ENCODE assay signal across 8 mouse cellular contexts in genomic region chr3:87972203-87972664, GRCm38 (mm10). TPM values are rescaled to one million over a fixed set of nuclear protein-coding genes. Genes with fewer than 3 reads are reported as not detected.
DNase-seq lines count a peak whose midpoint lies in the region; TF ChIP-seq lines count a peak whose summit lies in the region.
"Had no signal": no experiment of that assay in that cellular context is flagged by ENCODE, and none has a peak within 500 bp of the region (broad histone marks: within the 10 kb centered on the region; RNA-seq: fewer than 3 reads in every experiment).

No protein-coding gene starts in this region.

- H3K36me3 ChIP-seq in E14TG2a.4 (ENCODE audit: insufficient read depth, low read length): peaks cover 3% of the 10 kb centered on the region; the same call in 1 of the 2 replicates
- H3K36me3 ChIP-seq in hindbrain, embryonic 10.5 days: peaks cover 41% of the 10 kb centered on the region
- H3K36me3 ChIP-seq in midbrain, embryonic 10.5 days: peaks cover 43% of the 10 kb centered on the region

- H3K4me1 ChIP-seq in E14TG2a.4 (replicated peaks; ENCODE audit: low read depth, low read length): peaks cover 54% of the 10 kb centered on the region
- H3K4me1 ChIP-seq in bone marrow macrophage, adult 2 months (ENCODE audit: control insufficient read depth, insufficient read depth, low read length): no peaks in the 10 kb centered on the region
- peaks cover 66% of the 10 kb centered on the region for H3K4me1 ChIP-seq in hindbrain, embryonic 10.5 days (replicated peaks)
- peaks cover 67% of the 10 kb centered on the region for H3K4me1 ChIP-seq in midbrain, embryonic 10.5 days

- peak; percentile 72 for DNase-seq in hindbrain, embryonic 10.5 days (ENCODE audit: low spot score)
- peak; percentile 62 for DNase-seq in midbrain, embryonic 10.5 days (ENCODE audit: low spot score)
- DNase-seq in Muller cell, postnatal 12 days (ENCODE audit: inconsistent ontology term): no peak
- DNase-seq in urinary bladder, adult 2 months (ENCODE audit: low spot score): no peak
- no peak for DNase-seq in left cerebral cortex, postnatal 4 days

- H3K27me3 ChIP-seq in E14TG2a.4 (ENCODE audit: insufficient read depth, low read length): peaks cover 87% of the 10 kb centered on the region
- H3K27me3 ChIP-seq in hindbrain, embryonic 10.5 days (ENCODE audit: insufficient read depth, poor library complexity, severe bottlenecking): peaks cover 5% of the 10 kb centered on the region; the same call in 1 of the 2 replicates
- H3K27me3 ChIP-seq in midbrain, embryonic 10.5 days (ENCODE audit: low read depth, poor library complexity, severe bottlenecking): peaks cover 8% of the 10 kb centered on the region; the same call in 1 of the 2 replicates

- WGBS in hindbrain, embryonic 10.5 days: 5% methylated on average over 8 of the region's 8 CpGs
- WGBS in midbrain, embryonic 10.5 days: 7% methylated on average over 8 of the region's 8 CpGs

- H3K4me3 ChIP-seq in E14TG2a.4 (replicated peaks; ENCODE audit: low read length): peak overlapping the region; percentile 79
- H3K4me3 ChIP-seq in bone marrow macrophage, adult 2 months (ENCODE audit: insufficient read depth, low read length): 0 out of 2 replicates have a peak overlapping the region, but pooled peaks have one; percentile 41
- H3K4me3 ChIP-seq in hindbrain, embryonic 10.5 days: peak overlapping the region; percentile 87
- H3K4me3 ChIP-seq in midbrain, embryonic 10.5 days: peak overlapping the region; percentile 97

- H3K27ac ChIP-seq in bone marrow macrophage, adult 2 months (ENCODE audit: insufficient read depth, low read depth, low read length): no peak overlapping the region
- H3K27ac ChIP-seq in hindbrain, embryonic 10.5 days: peak overlapping the region; percentile 95
- peak overlapping the region; percentile 98 for H3K27ac ChIP-seq in midbrain, embryonic 10.5 days (replicated peaks)

- TF ChIP-seq POLR2A in bone marrow macrophage, adult 2 months (IDR thresholded peaks at IDR 0.05; ENCODE audit: borderline replicate concordance, low read depth, low read length): no peak

- no peak for TF ChIP-seq CTCF in E14TG2a.4 (conservative IDR thresholded peaks at IDR 0.05; ENCODE audit: low read length)
- TF ChIP-seq CTCF in bone marrow macrophage, adult 2 months (IDR thresholded peaks at IDR 0.05; ENCODE audit: low read depth, low read length): no peak

- peaks cover 7% of the 10 kb centered on the region; the same call in 1 of the 2 replicates for H3K9me3 ChIP-seq in E14TG2a.4 (ENCODE audit: low read length)
- no peaks in the 10 kb centered on the region for H3K9me3 ChIP-seq in hindbrain, embryonic 10.5 days
- no peaks in the 10 kb centered on the region for H3K9me3 ChIP-seq in midbrain, embryonic 10.5 days (replicated peaks)

- intact Hi-C loops in left cerebral cortex, postnatal 4 days (cut with DNase I): loop anchor here (5.0 kb wide), 1 partner anchor 110 kb away; the partner anchor contains the start of gene Iqgap3

RNA-seq across cellular contexts. Expression of gene Nes, which starts 1.4 kb away (rescaled TPM):
- 1.4 and 1.7 TPM in 2 replicates for polyA plus RNA-seq in bone marrow macrophage, adult 2 months (2012; ENCODE audit: insufficient read depth, insufficient read length, missing spikeins)
- polyA plus RNA-seq in hindbrain, embryonic 10.5 days (2016; fragmentation: Nextera tagmentation; extraction: Ambion mirVana): 109 and 143 TPM in 2 replicates
- 125 and 158 TPM in 2 replicates for polyA plus RNA-seq in midbrain, embryonic 10.5 days (2016; fragmentation: Nextera tagmentation; extraction: Ambion mirVana)
- 3.7 and 5.3 TPM in 2 replicates for polyA plus RNA-seq in urinary bladder, adult 2 months (2012; rRNA removed)
- 10 to 100 TPM; 25.8 to 25.9 TPM for total RNA-seq in left cerebral cortex, postnatal 4 days (2021)

RNA-seq across cellular contexts. Expression of gene Crabp2, which starts 23.8 kb away (rescaled TPM):
- not detected in 2 replicates for polyA plus RNA-seq in bone marrow macrophage, adult 2 months (2012; ENCODE audit: insufficient read depth, insufficient read length, missing spikeins)
- polyA plus RNA-seq in hindbrain, embryonic 10.5 days (2016; fragmentation: Nextera tagmentation; extraction: Ambion mirVana): 956 and 1,072 TPM in 2 replicates
- polyA plus RNA-seq in midbrain, embryonic 10.5 days (2016; fragmentation: Nextera tagmentation; extraction: Ambion mirVana): 562 and 684 TPM in 2 replicates
- polyA plus RNA-seq in urinary bladder, adult 2 months (2012; rRNA removed): 0.91 and 1.4 TPM in 2 replicates
- total RNA-seq in left cerebral cortex, postnatal 4 days (2021): 1 to 10 TPM; 6.9 to 8.2 TPM
- total RNA-seq: neutrophil, adult 5-6 weeks had no signal

RNA-seq across cellular contexts. Expression of gene Bcan, which starts 27.8 kb away (rescaled TPM):
- polyA plus RNA-seq in bone marrow macrophage, adult 2 months (2012; ENCODE audit: insufficient read depth, insufficient read length, missing spikeins): not detected in 2 replicates
- polyA plus RNA-seq in hindbrain, embryonic 10.5 days (2016; fragmentation: Nextera tagmentation; extraction: Ambion mirVana): 0.91 and 0.95 TPM in 2 replicates
- 0.41 and 0.86 TPM in 2 replicates for polyA plus RNA-seq in midbrain, embryonic 10.5 days (2016; fragmentation: Nextera tagmentation; extraction: Ambion mirVana)
- 0.15 and 0.28 TPM in 2 replicates for polyA plus RNA-seq in urinary bladder, adult 2 months (2012; rRNA removed)
- 100 to 1,000 TPM; 183 to 192 TPM for total RNA-seq in left cerebral cortex, postnatal 4 days (2021)
- total RNA-seq: neutrophil, adult 5-6 weeks had no signal

RNA-seq across cellular contexts. Expression of gene Rrnad1, which starts 41.7 kb away (rescaled TPM):
- polyA plus RNA-seq in bone marrow macrophage, adult 2 months (2012; ENCODE audit: insufficient read depth, insufficient read length, missing spikeins): 17.8 and 23.3 TPM in 2 replicates
- polyA plus RNA-seq in hindbrain, embryonic 10.5 days (2016; fragmentation: Nextera tagmentation; extraction: Ambion mirVana): 18.9 and 20.9 TPM in 2 replicates
- 18.6 and 21.6 TPM in 2 replicates for polyA plus RNA-seq in midbrain, embryonic 10.5 days (2016; fragmentation: Nextera tagmentation; extraction: Ambion mirVana)
- 28.4 and 33.2 TPM in 2 replicates for polyA plus RNA-seq in urinary bladder, adult 2 months (2012; rRNA removed)
- 10 to 100 TPM; 17.1 to 17.8 TPM for total RNA-seq in left cerebral cortex, postnatal 4 days (2021)

RNA-seq across cellular contexts. Expression of gene Isg20l2, which starts 42.1 kb away (rescaled TPM):
- polyA plus RNA-seq in bone marrow macrophage, adult 2 months (2012; ENCODE audit: insufficient read depth, insufficient read length, missing spikeins): 22.0 and 22.3 TPM in 2 replicates
- 73.3 and 75.7 TPM in 2 replicates for polyA plus RNA-seq in hindbrain, embryonic 10.5 days (2016; fragmentation: Nextera tagmentation; extraction: Ambion mirVana)
- 81.6 and 81.9 TPM in 2 replicates for polyA plus RNA-seq in midbrain, embryonic 10.5 days (2016; fragmentation: Nextera tagmentation; extraction: Ambion mirVana)
- polyA plus RNA-seq in urinary bladder, adult 2 months (2012; rRNA removed): 22.8 and 24.0 TPM in 2 replicates
- total RNA-seq in left cerebral cortex, postnatal 4 days (2021): 10 to 100 TPM; 23.4 to 24.9 TPM

Comparison
In these comparisons a context has a peak if more than half of its experiments do, and no peak if none do; other contexts are left out.
1. H3K4me3 ChIP-seq: peak in every context shown above with its lines; median percentile 97 in midbrain, embryonic 10.5 days; 87 in hindbrain, embryonic 10.5 days; 79 in E14TG2a.4; 41 in bone marrow macrophage, adult 2 months.
2. DNase-seq: peak in hindbrain, embryonic 10.5 days (single experiment) and midbrain, embryonic 10.5 days (single experiment); none in Muller cell, postnatal 12 days (single experiment), urinary bladder, adult 2 months (single experiment) and left cerebral cortex, postnatal 4 days (single experiment).
3. RNA of gene Nes, which starts 1.4 kb away (polyA plus RNA-seq): 109 to 143 TPM in hindbrain, embryonic 10.5 days and 125 to 158 TPM in midbrain, embryonic 10.5 days; 3.7 to 5.3 TPM in urinary bladder, adult 2 months and 1.4 to 1.7 TPM in bone marrow macrophage, adult 2 months; every median in the first group is over 10 times any median in the second.
4. RNA of gene Crabp2, which starts 23.8 kb away (polyA plus RNA-seq): 956 to 1,072 TPM in hindbrain, embryonic 10.5 days and 562 to 684 TPM in midbrain, embryonic 10.5 days; 0.91 to 1.4 TPM in urinary bladder, adult 2 months and not detected in bone marrow macrophage, adult 2 months; every median in the first group is over 100 times any median in the second.